Mouse (Mus musculus) kidney, adult 2 months (tissue): ENCODE measurements around the gene Fnip2. TPM values are rescaled to one million over a fixed set of nuclear protein-coding genes. Genes with fewer than 3 reads are reported as not detected.
A peak's percentile ranks its signal among the peaks of the same experiment; 100 is the strongest.
"Not testable (repeated sequence)": the region's sequence is repeated elsewhere in the genome, so short reads cannot be mapped to it uniquely, and the experiment has no call there.

ENCODE experiments used
- DNase-seq: peaks from one replicate; pipeline ENCODE4 v3.0.0; 2021
- H3K27ac ChIP-seq: fragments of 200-500 bp; 2 replicates; pipeline ENCODE4 v1.5.1; 2012; ENCODE audit warnings: low read depth, low read length, control low read depth, inconsistent platforms; ENCODE audit not compliant: insufficient read depth
- H3K27me3 ChIP-seq: fragments of 200-500 bp; replicated peaks from 2 replicates; pipeline ENCODE4 v1.6.1; 2012; ENCODE audit warnings: mild to moderate bottlenecking, moderate library complexity, low read length, inconsistent platforms; ENCODE audit not compliant: control insufficient read depth, insufficient read depth
- H3K36me3 ChIP-seq: fragments of 200-500 bp; 2 replicates; pipeline ENCODE4 v1.6.1; 2012; ENCODE audit warnings: mild to moderate bottlenecking, moderate library complexity, low read length, inconsistent platforms; ENCODE audit not compliant: control insufficient read depth, insufficient read depth
- H3K4me1 ChIP-seq: fragments of 200-500 bp; 2 replicates; pipeline ENCODE4 v1.6.1; 2011; ENCODE audit warnings: low read length; ENCODE audit not compliant: control insufficient read depth, insufficient read depth
- H3K4me3 ChIP-seq: fragments of 200-500 bp; 2 replicates; pipeline ENCODE4 v1.5.1; 2011; ENCODE audit warnings: mild to moderate bottlenecking, low read depth, low read length, control low read depth; ENCODE audit not compliant: insufficient read depth
- CTCF ChIP-seq: fragments of 200-500 bp; conservative IDR thresholded peaks from 2 replicates; pipeline ENCODE4 v1.5.1; 2011; ENCODE audit warnings: low read depth, mild to moderate bottlenecking, control low read depth, low read length, moderate library complexity, mixed read lengths; ENCODE audit not compliant: insufficient read depth, insufficient read length
- POLR2A ChIP-seq: fragments of 200-500 bp; IDR thresholded peaks from one replicate; pipeline ENCODE4 v1.6.1; 2011; ENCODE audit warnings: low read depth, low read length, control low read depth
- WGBS: fragments of 180-500 bp; shearing (Covaris S2); methylation state at CpG from one replicate; pipeline ENCODE4 v1.1.7; 2018; 5-methylcytosine and 5-hydroxymethylcytosine counted together
- polyA plus RNA-seq: library from polyadenylated mRNA; depleted of rRNA; stranded (reverse); fragments of >200 nt; gene quantifications from 2 replicates; pipeline ENCODE4 v1.2.3, GENCODE M21; 2012

Fnip2 gene
- polyA plus RNA-seq, 1 experiment, result 18.9 TPM

DNA sequence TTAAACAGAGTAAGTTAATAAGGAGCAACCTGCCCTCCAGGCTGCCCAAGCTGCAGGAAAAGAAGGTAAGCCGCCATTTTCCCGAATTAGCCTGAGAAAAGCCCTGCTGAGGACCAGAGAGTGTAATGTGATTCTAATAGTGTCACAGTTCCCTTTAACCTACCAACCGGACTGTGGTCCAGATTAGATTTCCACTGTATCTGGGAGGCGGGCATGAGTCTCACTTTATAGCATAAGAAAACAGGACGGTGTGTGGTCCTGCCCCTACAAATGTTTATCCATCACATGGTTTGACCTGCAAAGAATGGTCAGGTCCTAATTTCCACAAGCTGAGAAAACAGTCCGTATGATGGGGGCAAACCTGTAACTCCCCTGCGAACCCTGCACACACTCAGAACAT is 118.2 kb downstream of the Fnip2 start:
- 60% methylated on average over 7 of the region's 7 CpGs for WGBS
- Histone ChIP-seq H3K4me1 (no peaks in the 10 kb centered on the region), H3K27ac (no peak overlapping the region), H3K4me3 (no peak overlapping the region), H3K36me3 (no peaks in the 10 kb centered on the region), H3K27me3 (no peaks in the 10 kb centered on the region)
- no peak for DNase-seq
- no peak for TF ChIP-seq POLR2A
- no peak for TF ChIP-seq CTCF

DNA sequence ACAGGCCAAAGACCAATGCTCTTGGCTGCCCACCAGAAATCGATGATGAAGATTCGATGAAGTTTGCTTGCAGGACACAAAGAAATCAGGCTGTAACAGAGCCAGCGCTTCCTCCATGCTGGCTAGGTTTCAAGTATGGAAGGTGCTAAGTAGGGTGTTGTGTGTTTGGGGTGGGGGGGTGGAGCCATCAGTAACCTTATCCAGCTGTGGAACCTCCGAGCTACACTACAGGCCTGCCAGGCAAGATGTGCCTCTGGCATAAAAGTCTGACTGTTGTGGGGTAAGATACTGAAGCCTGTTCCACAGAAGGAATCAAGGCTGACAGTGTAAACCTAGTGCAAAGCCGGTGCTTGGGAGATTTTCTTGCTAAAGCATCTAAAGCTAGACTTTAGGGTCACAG is 119.2 kb downstream of the Fnip2 start:
- Histone ChIP-seq H3K4me3 (no peak overlapping the region), H3K36me3 (no peaks in the 10 kb centered on the region), H3K4me1 (no peaks in the 10 kb centered on the region), H3K27me3 (no peaks in the 10 kb centered on the region), H3K27ac (no peak overlapping the region)
- TF ChIP-seq POLR2A (no peak), CTCF (no peak)
- peak; percentile 13 for DNase-seq
- WGBS, result 75% methylated on average over 5 of the region's 5 CpGs

DNA sequence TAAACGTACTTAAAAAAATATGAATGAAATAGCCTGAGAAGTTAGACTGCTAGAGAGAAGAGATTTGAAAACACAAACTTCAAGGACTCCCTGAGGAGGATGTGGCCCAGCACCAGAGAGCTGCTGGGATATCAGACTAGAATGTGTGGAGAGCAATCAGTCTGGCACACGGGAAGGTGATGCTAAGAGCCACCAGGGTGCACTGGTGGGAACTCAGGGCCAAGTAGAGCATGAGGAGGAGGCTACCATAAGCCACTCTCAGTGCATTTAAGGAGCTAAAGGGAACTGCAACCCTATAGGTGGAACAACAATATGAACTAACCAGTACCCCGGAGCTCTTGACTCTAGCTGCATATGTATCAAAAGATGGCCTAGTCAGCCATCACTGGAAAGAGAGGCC is 120.9 kb downstream of the Fnip2 start:
- H3K4me3 ChIP-seq, H3K27me3 ChIP-seq, H3K36me3 ChIP-seq, DNase-seq, H3K4me1 ChIP-seq, H3K27ac ChIP-seq: not testable (repeated sequence)
- whole genome bisulfite sequencing, result 81% methylated on average over 3 of the region's 3 CpGs

DNA sequence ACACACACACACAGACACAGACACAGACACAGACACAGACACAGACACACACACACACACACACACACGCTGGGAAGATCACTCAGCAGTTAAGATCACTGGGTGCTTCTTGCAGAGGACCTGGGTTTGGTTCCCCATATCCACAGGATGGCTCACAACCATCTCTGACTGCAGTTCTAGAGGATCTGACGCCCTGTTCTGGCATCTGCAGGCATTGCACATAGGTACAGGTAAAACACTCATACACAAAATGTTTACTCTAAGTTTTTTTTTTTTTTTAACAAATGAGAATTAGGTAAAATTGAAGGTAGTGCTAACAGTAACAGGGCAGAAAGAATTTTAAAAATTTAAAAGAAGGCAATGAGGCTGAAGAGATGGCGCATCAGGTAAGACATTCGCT is 121.5 kb downstream of the Fnip2 start:
- Histone ChIP-seq H3K27me3 (no peaks in the 10 kb centered on the region), H3K27ac (no peak overlapping the region), H3K4me3 (no peak overlapping the region), H3K4me1 (no peaks in the 10 kb centered on the region), H3K36me3 (no peaks in the 10 kb centered on the region)
- TF ChIP-seq POLR2A (no peak), CTCF (no peak)
- no peak for DNase-seq
- 95% methylated on average over 4 of the region's 4 CpGs for WGBS

DNA sequence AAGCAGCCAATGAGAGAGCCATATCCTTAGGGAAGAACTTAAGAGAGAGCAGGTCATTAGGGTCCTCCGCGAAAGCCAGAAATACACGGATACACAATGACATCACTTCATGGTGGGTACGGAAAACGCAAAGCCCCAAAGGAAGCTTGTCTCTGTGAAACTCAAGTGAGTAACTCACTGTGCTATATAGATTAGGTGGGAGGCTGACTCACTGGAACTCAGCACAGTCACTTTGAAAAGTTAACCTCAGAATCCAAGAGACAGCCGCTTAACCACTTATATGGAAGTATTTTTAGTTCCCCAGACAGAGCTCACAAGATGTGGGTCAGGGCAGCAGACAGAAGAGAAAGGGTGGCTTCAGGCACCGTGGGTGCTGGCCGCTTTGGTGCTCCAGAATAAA is 122.6 kb downstream of the Fnip2 start:
- TF ChIP-seq POLR2A (no peak), CTCF (no peak)
- DNase-seq, result no peak
- no peak overlapping the region for H3K27ac ChIP-seq
- H3K4me3 ChIP-seq, result no peak overlapping the region
- no peaks in the 10 kb centered on the region for H3K27me3 ChIP-seq
- H3K4me1 ChIP-seq, result no peaks in the 10 kb centered on the region
- 76% methylated on average over 8 of the region's 8 CpGs for WGBS
- no peaks in the 10 kb centered on the region for H3K36me3 ChIP-seq

DNA sequence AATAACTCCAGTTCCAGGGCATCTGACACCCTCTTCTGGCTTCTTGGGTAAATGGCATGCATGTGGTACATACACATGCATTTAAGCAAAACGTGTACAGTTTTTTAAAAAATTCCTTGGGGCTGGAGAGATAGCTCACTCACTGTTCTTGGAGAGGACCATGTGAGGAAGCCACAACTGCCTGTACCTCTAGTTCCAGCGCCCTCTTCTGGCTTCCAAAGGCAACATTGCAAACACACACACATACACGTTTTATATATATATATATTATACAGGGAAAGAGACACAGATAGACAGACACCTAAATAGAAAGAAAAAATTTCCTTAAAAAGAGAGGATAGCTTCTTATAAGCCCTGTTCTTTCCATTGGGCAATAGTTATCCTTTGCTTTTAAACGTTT is 123.7 kb downstream of the Fnip2 start:
- DNase-seq, result no peak
- Histone ChIP-seq H3K27ac (no peak overlapping the region), H3K4me3 (no peak overlapping the region), H3K36me3 (no peaks in the 10 kb centered on the region), H3K4me1 (no peaks in the 10 kb centered on the region), H3K27me3 (no peaks in the 10 kb centered on the region)
- WGBS, result 72% methylated on average over 4 of the region's 4 CpGs
- TF ChIP-seq CTCF (no peak), POLR2A (no peak)

DNA sequence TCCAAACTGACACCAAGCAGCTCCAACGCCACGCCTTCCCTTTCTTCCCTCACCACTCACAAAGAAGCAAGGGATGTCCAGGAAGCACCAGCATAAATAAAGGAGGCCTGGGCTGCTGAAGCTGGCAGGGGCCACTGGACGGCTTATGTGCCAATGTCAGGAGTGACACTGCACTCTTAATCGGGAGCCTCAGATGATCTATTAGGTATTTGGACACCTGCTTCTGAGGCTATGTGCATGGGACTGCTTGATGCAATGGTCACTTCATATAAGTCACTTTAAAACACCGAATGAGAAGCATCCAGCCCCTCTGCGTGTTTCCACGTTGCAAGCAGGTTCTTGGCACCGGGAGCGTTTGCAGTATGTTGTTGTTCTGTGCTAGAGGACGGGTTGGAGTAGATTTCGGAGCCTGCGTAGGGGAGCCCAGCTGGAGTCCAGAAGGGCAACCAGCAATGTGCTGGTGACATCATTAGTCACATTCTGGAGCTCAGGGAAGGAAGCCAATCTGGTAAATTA is 126.6 kb downstream of the Fnip2 start:
- 44% methylated on average over 12 of the region's 12 CpGs for WGBS
- Histone ChIP-seq H3K27ac (no peak overlapping the region), H3K4me1 (no peaks in the 10 kb centered on the region), H3K36me3 (no peaks in the 10 kb centered on the region), H3K27me3 (no peaks in the 10 kb centered on the region), H3K4me3 (no peak overlapping the region)
- no peak for TF ChIP-seq POLR2A
- no peak for TF ChIP-seq CTCF
- DNase-seq, result peak; percentile 78

DNA sequence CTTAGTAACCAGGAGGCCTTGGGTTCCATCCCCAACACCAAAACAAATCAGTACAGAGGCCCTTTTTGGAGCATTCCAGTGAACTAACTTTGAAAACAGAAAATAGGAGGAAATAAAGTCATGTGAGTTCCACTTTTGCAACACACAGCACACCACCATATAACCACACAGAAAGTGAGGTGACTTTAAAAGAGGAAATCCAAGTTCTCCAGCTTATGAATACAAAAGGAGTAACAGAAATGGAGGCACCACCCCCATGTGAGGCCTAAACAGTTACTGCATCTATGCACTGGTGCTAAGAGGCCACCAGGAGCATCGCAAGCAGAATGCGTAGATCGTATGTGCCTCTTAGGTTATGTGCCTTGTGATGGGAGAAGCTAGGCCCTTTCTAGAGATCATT is 129.3 kb downstream of the Fnip2 start:
- H3K36me3 ChIP-seq, result no peaks in the 10 kb centered on the region
- 99% methylated on average over 3 of the region's 3 CpGs for WGBS
- no peak overlapping the region for H3K4me3 ChIP-seq
- no peaks in the 10 kb centered on the region for H3K4me1 ChIP-seq
- no peak overlapping the region for H3K27ac ChIP-seq
- TF ChIP-seq CTCF (no peak), POLR2A (no peak)
- no peak for DNase-seq
- no peaks in the 10 kb centered on the region for H3K27me3 ChIP-seq
